ENCODE assay signal across 19 mouse cellular contexts in genomic region chr16:95550496-95550895, GRCm38 (mm10). TPM values are rescaled to one million over a fixed set of nuclear protein-coding genes. Genes with fewer than 3 reads are reported as not detected.
A peak's percentile ranks its signal among the peaks of the same experiment; 100 is the strongest.
DNase-seq lines count a peak whose midpoint lies in the region; ATAC-seq lines count a peak whose summit lies in the region.
"Had no signal": no experiment of that assay in that cellular context is flagged by ENCODE, and none has a peak within 500 bp of the region (broad histone marks: within the 10 kb centered on the region; RNA-seq: fewer than 3 reads in every experiment).

No protein-coding gene starts in this region.

- H3K27me3 ChIP-seq in intestine, embryonic 16.5 days (replicated peaks; ENCODE audit: control insufficient read depth, insufficient read depth, low read length) = no peaks in the 10 kb centered on the region
- H3K27me3 ChIP-seq in intestine, embryonic 15.5 days (replicated peaks) = no peaks in the 10 kb centered on the region
- H3K27me3 ChIP-seq in embryonic facial prominence, embryonic 14.5 days (replicated peaks; ENCODE audit: control insufficient read depth, insufficient read depth, low read length) = no peaks in the 10 kb centered on the region
- no peaks in the 10 kb centered on the region for H3K27me3 ChIP-seq in liver, embryonic 11.5 days (replicated peaks; ENCODE audit: control insufficient read depth, insufficient read depth, low read length)
- H3K27me3 ChIP-seq: embryonic facial prominence, embryonic 12.5 days; forebrain, embryonic 13.5 days; hindbrain, embryonic 13.5 days had no signal

- no peak for ATAC-seq in intestine, embryonic 16.5 days
- ATAC-seq in intestine, embryonic 15.5 days = no peak
- ATAC-seq in embryonic facial prominence, embryonic 14.5 days (ENCODE audit: low read depth) = no peak
- 0 out of 2 replicates have a peak, but pooled peaks have one; percentile 15 for ATAC-seq in megakaryocyte-erythroid progenitor cell, adult 5-6 weeks (replicated peaks; ENCODE audit: low FRiP score, low TSS enrichment, poor library complexity, severe bottlenecking)
- no peak for ATAC-seq in liver, embryonic 11.5 days (replicated peaks; ENCODE audit: low FRiP score)
- ATAC-seq in megakaryocyte progenitor cell, adult 5-6 weeks (replicated peaks; ENCODE audit: poor library complexity) = no peak
- ATAC-seq: forebrain, embryonic 13.5 days; forebrain, postnatal 0 days; hindbrain, postnatal 0 days had no signal

- no peaks in the 10 kb centered on the region for H3K9me3 ChIP-seq in intestine, embryonic 16.5 days (ENCODE audit: control insufficient read depth, low read length)
- H3K9me3 ChIP-seq in intestine, embryonic 15.5 days = no peaks in the 10 kb centered on the region
- H3K9me3 ChIP-seq in embryonic facial prominence, embryonic 14.5 days (ENCODE audit: control insufficient read depth, low read length) = no peaks in the 10 kb centered on the region
- no peaks in the 10 kb centered on the region for H3K9me3 ChIP-seq in liver, embryonic 11.5 days (ENCODE audit: control insufficient read depth, low read length)
- H3K9me3 ChIP-seq: embryonic facial prominence, embryonic 12.5 days; forebrain, embryonic 13.5 days; hindbrain, embryonic 13.5 days had no signal

- no peak overlapping the region for H3K9ac ChIP-seq in intestine, embryonic 16.5 days (ENCODE audit: low read depth, low read length)
- no peak overlapping the region for H3K9ac ChIP-seq in intestine, embryonic 15.5 days
- H3K9ac ChIP-seq in embryonic facial prominence, embryonic 14.5 days (ENCODE audit: low read depth, low read length) = no peak overlapping the region
- no peak overlapping the region for H3K9ac ChIP-seq in liver, embryonic 11.5 days (ENCODE audit: low read depth, low read length)
- H3K9ac ChIP-seq: embryonic facial prominence, embryonic 12.5 days; forebrain, embryonic 13.5 days; forebrain, postnatal 0 days; hindbrain, embryonic 13.5 days had no signal

- 0 out of 2 replicates have a peak overlapping the region, but pooled peaks have one; percentile 16 for H3K27ac ChIP-seq in intestine, embryonic 16.5 days (ENCODE audit: low read length)
- no peak overlapping the region for H3K27ac ChIP-seq in intestine, embryonic 15.5 days
- H3K27ac ChIP-seq in embryonic facial prominence, embryonic 14.5 days (replicated peaks; ENCODE audit: low read depth, low read length) = peak overlapping the region; percentile 34; the same call in 1 of the 2 replicates
- H3K27ac ChIP-seq in liver, embryonic 11.5 days (ENCODE audit: low read depth, low read length) = no peak overlapping the region
- H3K27ac ChIP-seq: embryonic facial prominence, embryonic 12.5 days; forebrain, embryonic 13.5 days; hindbrain, embryonic 13.5 days; hindbrain, postnatal 0 days had no signal

- H3K4me3 ChIP-seq in intestine, embryonic 16.5 days (ENCODE audit: low read length) = no peak overlapping the region
- H3K4me3 ChIP-seq in intestine, embryonic 15.5 days (replicated peaks) = no peak overlapping the region
- H3K4me3 ChIP-seq in embryonic facial prominence, embryonic 14.5 days (ENCODE audit: low read depth, low read length) = no peak overlapping the region
- no peak overlapping the region for H3K4me3 ChIP-seq in liver, embryonic 11.5 days (ENCODE audit: low read depth, low read length)
- H3K4me3 ChIP-seq: embryonic facial prominence, embryonic 12.5 days; forebrain, embryonic 13.5 days; hindbrain, embryonic 13.5 days had no signal

- DNase-seq in ES-CJ7 (ENCODE audit: low read depth, low spot score) = peak; percentile 59
- DNase-seq in embryonic facial prominence, embryonic 14.5 days (ENCODE audit: low spot score) = no peak
- DNase-seq in liver, embryonic 11.5 days (ENCODE audit: low spot score) = no peak
- DNase-seq: adrenal gland, postnatal 14 days; cerebellum, adult 18-20 months; cerebellum, adult 9-11 months; cerebellum, postnatal 36 days; forebrain, postnatal 0 days; gastrocnemius, postnatal 14 days; heart, postnatal 10 days; heart, postnatal 4 days had no signal

- no peaks in the 10 kb centered on the region for H3K36me3 ChIP-seq in intestine, embryonic 16.5 days (ENCODE audit: control insufficient read depth, insufficient read depth, low read length)
- no peaks in the 10 kb centered on the region for H3K36me3 ChIP-seq in intestine, embryonic 15.5 days
- H3K36me3 ChIP-seq in embryonic facial prominence, embryonic 14.5 days (ENCODE audit: control insufficient read depth, insufficient read depth, low read length) = no peaks in the 10 kb centered on the region
- no peaks in the 10 kb centered on the region for H3K36me3 ChIP-seq in liver, embryonic 11.5 days (ENCODE audit: control insufficient read depth, insufficient read depth, low read length)
- H3K36me3 ChIP-seq: embryonic facial prominence, embryonic 12.5 days; hindbrain, embryonic 13.5 days had no signal

- 83% methylated on average over 5 of the region's 5 CpGs for WGBS in intestine, embryonic 16.5 days
- WGBS in intestine, embryonic 15.5 days = 85% methylated on average over 5 of the region's 5 CpGs
- 72% methylated on average over 5 of the region's 5 CpGs for WGBS in embryonic facial prominence, embryonic 14.5 days
- 83% methylated on average over 5 of the region's 5 CpGs for WGBS in liver, embryonic 11.5 days

- peaks cover 2% of the 10 kb centered on the region; the same call in 1 of the 2 replicates for H3K4me1 ChIP-seq in intestine, embryonic 16.5 days (ENCODE audit: control insufficient read depth, insufficient read depth, low read length)
- H3K4me1 ChIP-seq in intestine, embryonic 15.5 days (replicated peaks) = no peaks in the 10 kb centered on the region
- H3K4me1 ChIP-seq in embryonic facial prominence, embryonic 14.5 days (ENCODE audit: control insufficient read depth, insufficient read depth, low read length) = no peaks in the 10 kb centered on the region
- H3K4me1 ChIP-seq in liver, embryonic 11.5 days (replicated peaks; ENCODE audit: control insufficient read depth, insufficient read depth, low read length) = no peaks in the 10 kb centered on the region; the same call in 1 of the 2 replicates
- H3K4me1 ChIP-seq: embryonic facial prominence, embryonic 12.5 days; forebrain, embryonic 13.5 days had no signal

- H3K4me2 ChIP-seq in intestine, embryonic 16.5 days (ENCODE audit: low read depth, low read length) = no peak overlapping the region
- no peak overlapping the region for H3K4me2 ChIP-seq in intestine, embryonic 15.5 days (replicated peaks)
- no peak overlapping the region for H3K4me2 ChIP-seq in embryonic facial prominence, embryonic 14.5 days (ENCODE audit: low read depth, low read length)
- H3K4me2 ChIP-seq in liver, embryonic 11.5 days = no peak overlapping the region
- H3K4me2 ChIP-seq: embryonic facial prominence, embryonic 12.5 days; forebrain, embryonic 13.5 days; hindbrain, embryonic 13.5 days had no signal

RNA-seq across cellular contexts. Expression of gene Erg, which starts 35.9 kb away (rescaled TPM):
- 3.7 and 3.8 TPM in 2 replicates for polyA plus RNA-seq in intestine, embryonic 16.5 days (2015; fragmentation: Nextera tagmentation; extraction: Ambion mirVana)
- 4.0 and 4.9 TPM in 2 replicates for polyA plus RNA-seq in intestine, embryonic 15.5 days (2015; fragmentation: Nextera tagmentation; extraction: Ambion mirVana)
- 8.4 and 9.1 TPM in 2 replicates for polyA plus RNA-seq in embryonic facial prominence, embryonic 14.5 days (2014; fragmentation: Nextera tagmentation; extraction: Ambion mirVana)
- total RNA-seq in megakaryocyte-erythroid progenitor cell, adult 5-6 weeks (2014; fragmentation: Nextera tagmentation) = 6.8 and 13.7 TPM in 2 replicates
- total RNA-seq in megakaryocyte-erythroid progenitor cell, adult 5-6 weeks (2017) = 10.9 and 35.8 TPM in 2 replicates
- 2.2 and 3.8 TPM in 2 replicates for polyA plus RNA-seq in liver, embryonic 11.5 days (2014; fragmentation: Nextera tagmentation; extraction: Ambion mirVana)
- 20.9 and 26.9 TPM in 2 replicates for total RNA-seq in megakaryocyte progenitor cell, adult 5-6 weeks (2015)
- total RNA-seq in megakaryocyte progenitor cell, adult 5-6 weeks (2017) = 46.0 and 55.8 TPM in 2 replicates

Comparison
In these comparisons a context has a peak if more than half of its experiments do, and no peak if none do; other contexts are left out.
1. H3K27ac ChIP-seq: peak in intestine, embryonic 16.5 days (single experiment) and embryonic facial prominence, embryonic 14.5 days (single experiment); none in intestine, embryonic 15.5 days (single experiment) and liver, embryonic 11.5 days (single experiment).